In the genomic region with DNA sequence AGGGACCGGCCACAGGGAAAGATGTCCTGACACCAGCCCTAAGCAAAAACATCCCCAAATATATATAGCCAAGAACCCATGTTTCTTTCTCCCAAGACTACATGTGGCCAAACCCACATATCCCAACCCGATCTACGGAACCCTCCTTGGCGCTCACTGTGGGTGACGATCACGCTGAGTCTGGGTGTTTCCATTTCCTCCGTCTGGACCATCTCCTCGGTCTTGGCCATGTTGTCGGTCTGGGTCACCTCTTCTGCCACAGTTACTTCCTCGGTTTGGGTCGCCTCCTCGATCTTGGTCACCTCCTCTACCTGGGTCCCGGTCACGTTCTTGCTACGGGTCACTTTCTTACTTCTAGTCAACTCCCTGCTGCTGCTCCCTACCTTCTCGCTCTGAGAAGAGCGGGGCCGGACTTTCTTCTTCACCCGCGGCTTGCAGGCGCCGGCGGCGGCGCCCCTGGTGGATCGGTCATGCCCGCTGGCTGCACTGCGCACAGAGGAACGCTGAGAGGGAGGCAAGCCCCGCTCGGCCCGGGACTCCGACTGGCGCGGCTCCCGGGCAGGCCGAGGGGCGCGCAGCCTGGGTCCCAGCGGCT, we compare ENCODE assay signal across 1 mouse cellular context.
TF ChIP-seq lines count a peak whose summit lies in the region.

No protein-coding gene starts in this region.

TF ChIP-seq in MEL, 35 proteins besides CTCF, POLR2A, EP300 and RAD21:
- TF ChIP-seq MYC (IDR thresholded peaks at IDR 0.05; ENCODE audit: low read depth, low read length) (peak; percentile 50; the same call in 1 of the 2 replicates), GABPA (IDR thresholded peaks at IDR 0.05; ENCODE audit: low read depth, low read length) (no peak), MAZ (IDR thresholded peaks at IDR 0.05; ENCODE audit: low read depth, low read length) (no peak)
